Mouse (Mus musculus) liver, postnatal 0 days (tissue): Measurements from ENCODE around the gene Fev. TPM values are rescaled to one million over a fixed set of nuclear protein-coding genes. Genes with fewer than 3 reads are reported as not detected.

Experiments used
- ATAC-seq: fragments of 200-750 bp; cut with Nextera tagmentation; 2 replicates; pipeline ENCODE4 v1.8.0; 2017; ENCODE audit warnings: mild to moderate bottlenecking, moderate library complexity
- DNase-seq: peaks from one replicate; pipeline ENCODE4 v3.0.0-alpha.2; 2016
- H3K27ac ChIP-seq: fragments of 300-500 bp; sonication (generic); 2 replicates; pipeline ENCODE4 v1.5.1; 2014; ENCODE audit warnings: antibody characterized with exemption, moderate library complexity, mild to moderate bottlenecking, low read depth
- H3K27me3 ChIP-seq: fragments of 300-500 bp; sonication (generic); 2 replicates; pipeline ENCODE4 v1.6.1; 2014; ENCODE audit warnings: low read length, control low read depth, mixed read lengths; ENCODE audit not compliant: insufficient read depth
- H3K36me3 ChIP-seq: fragments of 300-500 bp; sonication (generic); replicated peaks from 2 replicates; pipeline ENCODE4 v1.6.1; 2014; ENCODE audit warnings: mild to moderate bottlenecking, control low read depth, low read length, moderate library complexity, mixed read lengths; ENCODE audit not compliant: insufficient read depth
- H3K4me1 ChIP-seq: fragments of 300-500 bp; sonication (generic); 2 replicates; pipeline ENCODE4 v1.6.1; 2014; ENCODE audit warnings: antibody characterized with exemption, mild to moderate bottlenecking, control low read depth; ENCODE audit not compliant: insufficient read depth
- H3K4me2 ChIP-seq: fragments of 300-500 bp; sonication (generic); 2 replicates; pipeline ENCODE4 v1.6.1; 2014; ENCODE audit warnings: low read depth, mild to moderate bottlenecking, low read length, moderate library complexity, mixed read lengths
- H3K4me3 ChIP-seq: fragments of 300-500 bp; sonication (generic); 2 replicates; pipeline ENCODE4 v1.5.1; 2014; ENCODE audit warnings: low read depth, low read length
- H3K9ac ChIP-seq: fragments of 300-500 bp; sonication (generic); replicated peaks from 2 replicates; pipeline ENCODE4 v1.6.1; 2014; ENCODE audit warnings: mild to moderate bottlenecking, moderate library complexity
- H3K9me3 ChIP-seq: fragments of 300-500 bp; sonication (generic); 2 replicates; pipeline ENCODE4 v1.6.1; 2016; ENCODE audit warnings: mild to moderate bottlenecking, control low read depth, low read length, mixed read lengths
- CTCF ChIP-seq: sonication (generic); IDR thresholded peaks from 2 replicates; pipeline ENCODE4 v1.5.1; 2016; ENCODE audit warnings: antibody characterized with exemption, low read depth
- EP300 ChIP-seq: IDR thresholded peaks from 2 replicates; pipeline ENCODE4 v1.6.1; 2016; ENCODE audit warnings: antibody characterized with exemption, low read depth, mild to moderate bottlenecking
- whole genome bisulfite sequencing: fragments of 180-500 bp; shearing (Covaris S2); extraction: QIAGEN DNeasy Blood & Tissue Kit; methylation state at CpG from one replicate; pipeline ENCODE4 v1.1.7; 2014; ENCODE audit not compliant: insufficient replicate concordance; 5-methylcytosine and 5-hydroxymethylcytosine counted together
- polyA plus RNA-seq: library from polyadenylated mRNA; unstranded; fragments of >200 nt; fragmentation: Nextera tagmentation; extraction: Ambion mirVana; gene quantifications from 2 replicates; pipeline ENCODE4 v1.2.1, GENCODE M21; 2015

Fev gene
- polyA plus RNA-seq, 1 experiment from 2014 or later, result 0.20 TPM

- Histone ChIP-seq H3K4me2 (no peak overlapping the region), H3K27me3 (peaks cover 48% of the 10 kb centered on the region), H3K36me3 (no peaks in the 10 kb centered on the region), H3K4me3 (no peak overlapping the region), H3K27ac (no peak overlapping the region), H3K9ac (no peak overlapping the region), H3K4me1 (peaks cover 8% of the 10 kb centered on the region; the same call in 1 of the 2 replicates), H3K9me3 (no peaks in the 10 kb centered on the region)
- TF ChIP-seq EP300, result no peak
- TF ChIP-seq CTCF, result peak; percentile 59
- no peak for ATAC-seq
- DNase-seq, result peak; percentile 71
- 6% methylated on average over 3 of the region's 3 CpGs for WGBS
These were observed 16.5 kb upstream of the Fev start for GRCm38 (mm10) chr1:74901686-74902085.

GRCm38 (mm10) chr1:74900341-74901285 lies 15.4 kb upstream of the Fev start:
- peak overlapping the region; percentile 60 for H3K4me2 ChIP-seq
- peak; percentile 88 for ATAC-seq
- H3K9me3 ChIP-seq, result no peaks in the 10 kb centered on the region
- peak; percentile 81 for DNase-seq
- H3K9ac ChIP-seq, result no peak overlapping the region
- H3K27me3 ChIP-seq, result peaks cover 48% of the 10 kb centered on the region
- WGBS, result 2% methylated on average over 47 of the region's 66 CpGs
- TF ChIP-seq EP300 (no peak), CTCF (no peak)
- H3K4me1 ChIP-seq, result peaks cover 8% of the 10 kb centered on the region; the same call in 1 of the 2 replicates
- no peaks in the 10 kb centered on the region for H3K36me3 ChIP-seq
- no peak overlapping the region for H3K27ac ChIP-seq
- H3K4me3 ChIP-seq, result peak overlapping the region; percentile 26; the same call in 1 of the 2 replicates

GRCm38 (mm10) chr1:74898656-74899431 lies 13.6 kb upstream of the Fev start:
- Histone ChIP-seq H3K36me3 (no peaks in the 10 kb centered on the region), H3K9ac (no peak overlapping the region), H3K4me3 (no peak overlapping the region), H3K4me2 (no peak overlapping the region), H3K9me3 (no peaks in the 10 kb centered on the region), H3K4me1 (peaks cover 8% of the 10 kb centered on the region; the same call in 1 of the 2 replicates), H3K27ac (no peak overlapping the region), H3K27me3 (peaks cover 56% of the 10 kb centered on the region)
- DNase-seq, result no peak
- TF ChIP-seq EP300 (no peak), CTCF (no peak)
- no peak for ATAC-seq
- WGBS, result 6% methylated on average over 7 of the region's 10 CpGs

- H3K4me1 ChIP-seq, result peaks cover 8% of the 10 kb centered on the region; the same call in 1 of the 2 replicates
- 19% methylated on average over 7 of the region's 7 CpGs for WGBS
- no peak for DNase-seq
- no peak for TF ChIP-seq CTCF
- TF ChIP-seq EP300, result no peak
- H3K9ac ChIP-seq, result no peak overlapping the region
- no peaks in the 10 kb centered on the region for H3K9me3 ChIP-seq
- no peak overlapping the region for H3K4me2 ChIP-seq
- no peak overlapping the region for H3K27ac ChIP-seq
- H3K36me3 ChIP-seq, result no peaks in the 10 kb centered on the region
- no peak for ATAC-seq
- peaks cover 62% of the 10 kb centered on the region for H3K27me3 ChIP-seq
- no peak overlapping the region for H3K4me3 ChIP-seq
These were observed 12.8 kb upstream of the Fev start for GRCm38 (mm10) chr1:74897976-74898375.

GRCm38 (mm10) chr1:74894966-74895365 lies 9.7 kb upstream of the Fev start:
- peaks cover 65% of the 10 kb centered on the region for H3K27me3 ChIP-seq
- no peak overlapping the region for H3K4me3 ChIP-seq
- DNase-seq (peak; percentile 75), ATAC-seq (peak; percentile 41; the same call in 1 of the 2 replicates)
- H3K27ac ChIP-seq, result no peak overlapping the region
- no peak for TF ChIP-seq EP300
- TF ChIP-seq CTCF, result peak; percentile 82
- no peak overlapping the region for H3K4me2 ChIP-seq
- no peak overlapping the region for H3K9ac ChIP-seq
- no peaks in the 10 kb centered on the region for H3K36me3 ChIP-seq
- 17% methylated on average over 4 of the region's 4 CpGs for WGBS
- peaks cover 4% of the 10 kb centered on the region; the same call in 1 of the 2 replicates for H3K4me1 ChIP-seq
- H3K9me3 ChIP-seq, result no peaks in the 10 kb centered on the region
